Mouse (Mus musculus) heart, embryonic 14.5 days (tissue): Measurements from ENCODE around the gene Gp1ba. TPM values are rescaled to one million over a fixed set of nuclear protein-coding genes. Genes with fewer than 3 reads are reported as not detected.

Experiments used
- ATAC-seq: fragments of 200-750 bp; cut with Nextera tagmentation; 2 replicates; pipeline ENCODE4 v1.8.0; 2017; ENCODE audit warnings: low read depth, moderate TSS enrichment; ENCODE audit not compliant: insufficient number of reproducible peaks, insufficient read depth, low FRiP score
- H3K27ac ChIP-seq, 2 experiments: fragments of 200-500 bp in 1 of 2; fragments of 300-500 bp in 1 of 2; sonication (generic) in 1 of 2; replicated peaks in 1 of 2; 2 replicates each; pipeline ENCODE4 v1.5.1; 2012 to 2014; ENCODE audit warnings: low read depth in 2 of 2, low read length in 2 of 2, control low read depth in 1 of 2, mild to moderate bottlenecking in 1 of 2, mixed read lengths in 1 of 2; ENCODE audit not compliant: control insufficient read depth in 1 of 2, insufficient read depth in 1 of 2
- H3K27me3 ChIP-seq: fragments of 300-500 bp; sonication (generic); 2 replicates; pipeline ENCODE4 v1.6.1; 2014; ENCODE audit warnings: mild to moderate bottlenecking, low read length, control low read depth; ENCODE audit not compliant: control insufficient read depth, insufficient read depth
- H3K36me3 ChIP-seq: fragments of 300-500 bp; sonication (generic); 2 replicates; pipeline ENCODE4 v1.6.1; 2014; ENCODE audit warnings: mild to moderate bottlenecking, control low read depth, low read length, mixed read lengths; ENCODE audit not compliant: control insufficient read depth, insufficient read depth
- H3K4me1 ChIP-seq, 2 experiments: fragments of 200-500 bp in 1 of 2; fragments of 300-500 bp in 1 of 2; sonication (generic) in 1 of 2; 2 replicates each; pipeline ENCODE4 v1.6.1; 2012 to 2014; ENCODE audit warnings: low read length in 2 of 2, control low read depth in 1 of 2, mixed read lengths in 1 of 2; ENCODE audit not compliant: control insufficient read depth in 2 of 2, insufficient read depth in 2 of 2
- H3K4me2 ChIP-seq: fragments of 300-500 bp; sonication (generic); 2 replicates; pipeline ENCODE4 v1.6.1; 2014; ENCODE audit warnings: mild to moderate bottlenecking, low read length
- H3K4me3 ChIP-seq, 2 experiments: fragments of 200-500 bp in 1 of 2; fragments of 300-500 bp in 1 of 2; sonication (generic) in 1 of 2; 2 replicates each; pipeline ENCODE4 v1.5.1; 2012 to 2014; ENCODE audit warnings: low read length in 2 of 2, mild to moderate bottlenecking in 2 of 2, control low read depth in 1 of 2, low read depth in 1 of 2, moderate library complexity in 1 of 2; ENCODE audit not compliant: control insufficient read depth in 1 of 2, insufficient read depth in 1 of 2
- H3K9ac ChIP-seq: fragments of 300-500 bp; sonication (generic); 2 replicates; pipeline ENCODE4 v1.6.1; 2014; ENCODE audit warnings: mild to moderate bottlenecking, low read length
- H3K9me3 ChIP-seq: fragments of 300-500 bp; sonication (generic); 2 replicates; pipeline ENCODE4 v1.6.1; 2016; ENCODE audit warnings: low read length, control low read depth; ENCODE audit not compliant: control insufficient read depth
- WGBS: fragments of 180-500 bp; shearing (Covaris S2); extraction: QIAGEN DNeasy Blood & Tissue Kit; methylation state at CpG from one replicate; pipeline ENCODE4 v1.1.7; 2014; 5-methylcytosine and 5-hydroxymethylcytosine counted together
- polyA plus RNA-seq: library from polyadenylated mRNA; unstranded; fragments of >200 nt; fragmentation: Nextera tagmentation; extraction: Ambion mirVana; gene quantifications from 2 replicates; pipeline ENCODE4 v1.2.1, GENCODE M21; 2014

Gene Gp1ba
- polyA plus RNA-seq, 1 experiment from 2014 or later, result 0.74 TPM

DNA sequence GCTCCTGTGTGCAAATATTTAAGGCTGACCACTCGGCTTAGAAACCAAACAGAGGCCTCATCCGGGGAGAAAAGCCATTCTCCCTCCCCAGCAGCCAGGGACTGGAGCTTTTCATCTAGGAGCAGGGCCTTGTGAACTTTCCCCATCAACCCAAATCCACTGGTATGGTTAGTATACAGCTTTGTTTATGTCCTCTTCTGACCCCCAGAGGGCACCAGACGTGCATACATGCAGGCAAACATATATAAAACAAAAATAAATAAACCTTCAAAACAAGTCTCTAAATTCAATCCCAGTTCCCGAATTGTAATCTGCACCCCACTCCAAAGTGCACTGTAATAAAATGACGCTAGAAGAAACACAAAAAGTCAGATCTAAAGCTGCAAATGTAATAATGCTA is 9.4 kb upstream of the Gp1ba start:
- Histone ChIP-seq H3K9ac (no peak overlapping the region), H3K4me1 (no peaks in the 10 kb centered on the region), H3K9me3 (no peaks in the 10 kb centered on the region), H3K27ac (no peak overlapping the region), H3K27me3 (no peaks in the 10 kb centered on the region), H3K4me2 (no peak overlapping the region), H3K36me3 (no peaks in the 10 kb centered on the region), H3K4me3 (no peak overlapping the region)
- 51% methylated on average over 5 of the region's 5 CpGs for WGBS
- no peak for ATAC-seq

DNA sequence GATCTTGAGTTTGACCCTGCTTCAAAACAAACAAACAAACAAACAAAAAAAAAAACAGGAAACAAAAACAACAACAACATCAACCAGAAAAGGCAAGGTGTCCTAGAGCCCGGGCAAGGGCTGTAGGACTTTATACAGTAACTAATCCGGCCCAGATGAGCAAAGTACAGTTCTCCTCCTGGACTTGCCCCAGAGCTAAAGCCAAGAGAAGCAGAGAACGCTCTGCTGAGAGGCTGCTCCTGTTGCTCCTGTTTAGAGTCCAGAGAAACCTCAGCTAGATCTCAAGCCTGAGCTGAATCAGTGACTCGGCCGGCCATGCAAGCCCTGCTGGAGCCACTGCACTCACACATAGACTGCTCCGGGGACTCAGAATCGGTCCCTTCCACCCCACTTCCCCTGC is 8.8 kb upstream of the Gp1ba start:
- H3K27ac ChIP-seq, result no peak overlapping the region
- H3K9me3 ChIP-seq, result no peaks in the 10 kb centered on the region
- no peak overlapping the region for H3K9ac ChIP-seq
- H3K4me1 ChIP-seq, result no peaks in the 10 kb centered on the region
- 53% methylated on average over 7 of the region's 7 CpGs for WGBS
- no peaks in the 10 kb centered on the region for H3K36me3 ChIP-seq
- H3K4me2 ChIP-seq, result no peak overlapping the region
- ATAC-seq, result no peak
- no peaks in the 10 kb centered on the region for H3K27me3 ChIP-seq
- no peak overlapping the region for H3K4me3 ChIP-seq

DNA sequence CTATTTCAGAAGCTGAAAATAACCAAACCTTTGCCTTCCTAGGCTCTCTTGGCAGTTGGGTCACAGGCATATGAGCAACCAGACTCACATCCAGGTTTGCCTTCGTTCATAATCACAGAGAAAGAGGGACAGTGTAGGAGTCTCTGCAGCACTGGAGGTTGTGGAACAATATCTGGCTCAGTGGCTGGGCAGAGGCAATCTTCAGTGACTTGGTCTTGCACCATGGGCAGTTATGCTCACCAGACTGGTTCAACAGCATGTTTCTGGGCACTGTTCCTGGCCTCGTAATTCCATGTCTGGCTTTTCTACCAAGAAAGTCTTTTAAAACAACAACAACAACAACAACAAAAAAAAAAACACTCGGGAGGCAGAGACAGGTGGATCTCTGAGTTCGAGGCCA is 3.3 kb upstream of the Gp1ba start:
- ATAC-seq, result no peak
- no peak overlapping the region for H3K4me3 ChIP-seq
- no peaks in the 10 kb centered on the region for H3K36me3 ChIP-seq
- 78% methylated on average over 4 of the region's 4 CpGs for WGBS
- no peak overlapping the region for H3K9ac ChIP-seq
- no peak overlapping the region for H3K4me2 ChIP-seq
- H3K9me3 ChIP-seq, result no peaks in the 10 kb centered on the region
- no peaks in the 10 kb centered on the region for H3K27me3 ChIP-seq
- H3K27ac ChIP-seq, result no peak overlapping the region
- H3K4me1 ChIP-seq, result peaks cover 10 to 11% of the 10 kb centered on the region in 2 experiments

DNA sequence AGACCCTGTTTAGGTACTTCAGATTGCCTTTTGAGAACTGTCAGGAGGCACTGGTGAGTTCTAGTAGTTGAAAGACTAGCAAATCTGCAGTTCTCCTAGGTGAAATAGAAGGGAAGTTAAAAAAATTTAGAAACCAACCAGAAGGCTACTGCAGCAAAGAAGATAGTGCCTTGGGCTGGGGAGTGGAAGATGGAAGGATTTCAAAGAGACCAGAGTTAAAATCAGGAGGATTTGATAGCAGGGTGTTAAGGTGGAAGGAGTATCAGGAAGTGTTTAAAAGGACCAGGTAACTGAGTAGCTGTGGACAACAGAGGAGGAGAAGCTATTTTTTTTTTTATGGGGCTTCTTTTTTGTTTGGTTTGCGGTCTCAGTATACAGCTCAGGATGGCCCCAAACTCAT is 1.2 kb upstream of the Gp1ba start:
- Histone ChIP-seq H3K9ac (no peak overlapping the region), H3K4me1 (peaks cover 10 to 11% of the 10 kb centered on the region in 2 experiments), H3K36me3 (peaks cover 4% of the 10 kb centered on the region), H3K27me3 (no peaks in the 10 kb centered on the region), H3K4me3 (no peak overlapping the region), H3K4me2 (no peak overlapping the region), H3K27ac (peak overlapping the region in 1 of 2 experiments; percentile 68; a peak in 1 of 4 replicates), H3K9me3 (no peaks in the 10 kb centered on the region)
- WGBS, result 94% methylated on average over 1 of the region's 1 CpGs
- ATAC-seq, result no peak

DNA sequence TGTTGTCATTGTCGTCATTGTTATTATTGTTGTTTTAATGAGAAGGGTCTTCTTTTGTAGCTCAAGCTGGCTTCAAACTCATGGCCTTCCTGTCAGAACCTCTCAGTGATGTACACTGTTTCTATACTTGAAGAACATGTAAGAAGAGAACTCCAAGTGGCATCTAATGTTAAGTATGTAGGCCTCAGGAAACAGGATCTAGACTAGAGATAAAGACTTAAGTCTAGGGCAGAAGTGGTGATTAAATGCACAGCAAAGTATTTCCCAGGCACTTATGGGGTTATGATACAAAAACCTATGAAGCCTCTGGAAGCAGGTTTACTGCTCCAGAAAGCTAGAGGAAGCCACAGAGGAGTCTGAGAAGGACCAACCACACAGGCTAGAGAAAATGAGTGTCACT is 629 bp upstream of the Gp1ba start:
- no peaks in the 10 kb centered on the region for H3K9me3 ChIP-seq
- H3K4me3 ChIP-seq, result no peak overlapping the region
- H3K4me2 ChIP-seq, result no peak overlapping the region
- H3K27me3 ChIP-seq, result no peaks in the 10 kb centered on the region
- 56% methylated on average over 1 of the region's 1 CpGs for WGBS
- peak overlapping the region; percentile 57 to 68 for H3K27ac ChIP-seq
- no peak overlapping the region; the same call in 1 of the 2 replicates for H3K9ac ChIP-seq
- H3K4me1 ChIP-seq, result peaks cover 10 to 11% of the 10 kb centered on the region in 2 experiments
- H3K36me3 ChIP-seq, result peaks cover 9% of the 10 kb centered on the region
- ATAC-seq, result no peak

DNA sequence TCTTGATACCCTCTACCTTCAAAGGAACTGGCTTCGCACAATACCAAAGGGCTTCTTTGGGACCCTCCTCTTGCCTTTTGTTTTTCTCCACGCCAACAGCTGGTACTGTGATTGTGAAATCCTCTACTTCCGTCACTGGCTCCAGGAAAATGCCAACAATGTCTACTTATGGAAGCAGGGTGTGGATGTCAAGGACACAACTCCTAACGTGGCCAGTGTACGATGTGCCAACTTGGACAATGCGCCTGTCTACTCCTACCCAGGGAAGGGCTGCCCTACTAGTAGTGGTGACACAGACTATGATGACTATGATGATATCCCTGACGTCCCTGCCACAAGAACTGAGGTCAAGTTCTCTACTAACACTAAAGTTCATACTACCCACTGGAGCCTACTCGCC is 1.1 kb downstream of the Gp1ba start:
- Histone ChIP-seq H3K36me3 (peaks cover 26% of the 10 kb centered on the region), H3K27me3 (no peaks in the 10 kb centered on the region), H3K9ac (no peak overlapping the region), H3K4me1 (peaks cover 10 to 11% of the 10 kb centered on the region in 2 experiments), H3K4me2 (no peak overlapping the region), H3K27ac (no peak overlapping the region), H3K4me3 (no peak overlapping the region), H3K9me3 (no peaks in the 10 kb centered on the region)
- ATAC-seq, result no peak
- WGBS, result 79% methylated on average over 8 of the region's 8 CpGs

DNA sequence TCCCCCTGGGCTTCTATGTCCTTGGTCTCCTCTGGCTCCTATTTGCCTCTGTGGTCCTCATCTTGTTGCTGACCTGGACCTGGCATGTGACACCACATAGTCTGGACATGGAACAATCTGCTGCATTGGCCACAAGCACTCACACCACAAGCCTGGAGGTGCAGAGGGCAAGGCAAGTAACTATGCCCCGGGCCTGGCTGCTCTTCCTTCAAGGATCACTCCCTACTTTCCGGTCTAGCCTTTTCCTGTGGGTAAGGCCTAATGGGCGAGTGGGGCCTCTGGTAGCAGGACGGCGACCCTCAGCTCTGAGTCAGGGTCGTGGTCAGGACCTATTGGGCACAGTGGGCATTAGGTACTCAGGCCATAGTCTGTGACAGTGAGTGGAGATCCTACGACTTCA is 2.3 kb downstream of the Gp1ba start:
- Histone ChIP-seq H3K9me3 (no peaks in the 10 kb centered on the region), H3K36me3 (peaks cover 35% of the 10 kb centered on the region), H3K9ac (no peak overlapping the region), H3K4me3 (no peak overlapping the region), H3K27me3 (no peaks in the 10 kb centered on the region), H3K4me1 (peaks cover 22% of the 10 kb centered on the region in 2 experiments), H3K4me2 (no peak overlapping the region), H3K27ac (no peak overlapping the region)
- 78% methylated on average over 7 of the region's 7 CpGs for WGBS
- no peak for ATAC-seq

DNA sequence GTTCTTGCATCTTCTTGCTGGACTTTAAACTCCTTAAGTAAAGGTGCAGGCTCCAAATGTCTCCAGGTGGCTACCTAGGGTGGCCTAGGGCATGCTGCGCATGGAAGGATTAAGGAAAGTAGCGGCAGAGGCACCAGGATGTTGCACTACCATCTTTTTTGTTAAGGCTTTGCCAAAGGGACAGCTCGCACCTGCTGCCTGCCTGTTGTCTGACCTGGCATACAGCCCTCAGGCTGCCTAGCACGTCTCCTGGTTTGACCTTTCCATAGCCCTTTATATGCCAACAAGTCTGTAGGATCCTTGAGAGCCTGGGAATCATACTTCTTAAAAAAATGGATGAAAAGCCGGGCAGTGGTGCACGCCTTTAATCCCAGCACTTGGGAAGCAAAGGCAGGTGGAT is 4.1 kb downstream of the Gp1ba start:
- H3K27me3 ChIP-seq, result no peaks in the 10 kb centered on the region
- H3K36me3 ChIP-seq, result peaks cover 35% of the 10 kb centered on the region
- H3K27ac ChIP-seq, result no peak overlapping the region
- H3K4me3 ChIP-seq, result no peak overlapping the region
- no peak overlapping the region for H3K4me2 ChIP-seq
- H3K4me1 ChIP-seq, result peaks cover 22 to 25% of the 10 kb centered on the region in 2 experiments
- 91% methylated on average over 6 of the region's 6 CpGs for WGBS
- H3K9me3 ChIP-seq, result no peaks in the 10 kb centered on the region
- H3K9ac ChIP-seq, result no peak overlapping the region
- ATAC-seq, result no peak
